Mouse (Mus musculus) MEL (cell line): ENCODE results near the gene Nr0b2. TPM values are rescaled to one million over a fixed set of nuclear protein-coding genes. Genes with fewer than 3 reads are reported as not detected.

Source experiments
- DNase-seq: peaks from one replicate; pipeline ENCODE4 v3.0.0; 2011; ENCODE audit warnings: low read depth, low spot score
- H3K27ac ChIP-seq: 2 replicates; pipeline ENCODE4 v1.5.1; 2012; ENCODE audit warnings: low read depth, mild to moderate bottlenecking, control low read depth, low read length, moderate library complexity; ENCODE audit not compliant: control insufficient read depth
- H3K27me3 ChIP-seq, 2 experiments: fragments of 150-350 bp in 1 of 2; sonication (generic) in 1 of 2; 2 replicates each; pipeline ENCODE4 v1.6.1; 2012; ENCODE audit warnings: low read length in 2 of 2, mild to moderate bottlenecking in 2 of 2, improper control_type of control experiment in 1 of 2, moderate library complexity in 1 of 2; ENCODE audit not compliant: insufficient read depth in 2 of 2, control insufficient read depth in 1 of 2
- H3K36me3 ChIP-seq, 2 experiments: 2 replicates each; pipeline ENCODE4 v1.6.1; 2012 to 2014; ENCODE audit warnings: low read length in 2 of 2, improper control_type of control experiment in 1 of 2, inconsistent platforms in 1 of 2, mild to moderate bottlenecking in 1 of 2; ENCODE audit not compliant: insufficient read depth in 2 of 2, control insufficient read depth in 1 of 2
- H3K4me1 ChIP-seq, 2 experiments: fragments of 150-350 bp in 1 of 2; sonication (generic) in 1 of 2; 2 replicates each; pipeline ENCODE4 v1.6.1; 2012; ENCODE audit warnings: low read length in 2 of 2, improper control_type of control experiment in 1 of 2, mild to moderate bottlenecking in 1 of 2; ENCODE audit not compliant: insufficient read depth in 2 of 2, control insufficient read depth in 1 of 2
- H3K4me3 ChIP-seq, 2 experiments: fragments of 150-350 bp in 1 of 2; sonication (generic) in 1 of 2; 2 replicates each; pipeline ENCODE4 v1.5.1; 2012; ENCODE audit warnings: low read depth in 2 of 2, low read length in 2 of 2, mild to moderate bottlenecking in 2 of 2, moderate library complexity in 2 of 2, control low read depth in 1 of 2, improper control_type of control experiment in 1 of 2; ENCODE audit not compliant: control insufficient read depth in 1 of 2, insufficient read depth in 1 of 2
- H3K79me2 ChIP-seq: 2 replicates; pipeline ENCODE4 v1.6.1; 2012; ENCODE audit warnings: mild to moderate bottlenecking, low read length, moderate library complexity; ENCODE audit not compliant: control insufficient read depth, poor library complexity, insufficient read depth
- H3K9ac ChIP-seq: 2 replicates; pipeline ENCODE4 v1.6.1; 2012; ENCODE audit warnings: low read depth, mild to moderate bottlenecking, control low read depth, low read length, moderate library complexity; ENCODE audit not compliant: control insufficient read depth, poor library complexity, severe bottlenecking
- H3K9me3 ChIP-seq: fragments of 150-350 bp; sonication (generic); replicated peaks from 2 replicates; pipeline ENCODE4 v1.6.1; 2012; ENCODE audit warnings: mild to moderate bottlenecking, low read length, improper control_type of control experiment, moderate library complexity; ENCODE audit not compliant: insufficient read depth
- CHD2 ChIP-seq: IDR thresholded peaks from 2 replicates; pipeline ENCODE4 v1.6.1; 2011; ENCODE audit warnings: low read length, improper control_type of control experiment
- EP300 ChIP-seq, 2 experiments: IDR thresholded peaks; 2 replicates each; pipeline ENCODE4 v1.6.1; 2011; ENCODE audit warnings: improper control_type of control experiment in 2 of 2, low read length in 2 of 2, low read depth in 1 of 2, mild to moderate bottlenecking in 1 of 2
- MAFK ChIP-seq: IDR thresholded peaks from 2 replicates; pipeline ENCODE4 v1.6.1; 2011; ENCODE audit warnings: low read depth, mild to moderate bottlenecking, low read length, improper control_type of control experiment, borderline replicate concordance
- MEF2A ChIP-seq: IDR thresholded peaks from 2 replicates; pipeline ENCODE4 v1.6.1; 2014; ENCODE audit warnings: low read depth, mild to moderate bottlenecking, inconsistent platforms, low read length, improper control_type of control experiment; ENCODE audit not compliant: poor library complexity, insufficient replicate concordance, severe bottlenecking; ENCODE audit errors: extremely low read depth
- MXI1 ChIP-seq: IDR thresholded peaks from 2 replicates; pipeline ENCODE4 v1.6.1; 2011; ENCODE audit warnings: mild to moderate bottlenecking, low read depth, low read length, improper control_type of control experiment
- MYB ChIP-seq: IDR thresholded peaks from 2 replicates; pipeline ENCODE4 v1.6.1; 2011; ENCODE audit warnings: mild to moderate bottlenecking, low read depth, low read length, improper control_type of control experiment
- POLR2AphosphoS2 ChIP-seq: IDR thresholded peaks from 2 replicates; pipeline ENCODE4 v1.6.1; 2011; ENCODE audit warnings: low read length, improper control_type of control experiment
- RAD21 ChIP-seq: IDR thresholded peaks from 2 replicates; pipeline ENCODE4 v1.6.1; 2011; ENCODE audit warnings: mild to moderate bottlenecking, low read depth, low read length, improper control_type of control experiment
- SMC3 ChIP-seq: IDR thresholded peaks from 2 replicates; pipeline ENCODE4 v1.6.1; 2011; ENCODE audit warnings: low read depth, low read length, improper control_type of control experiment
- TAL1 ChIP-seq: IDR thresholded peaks from 2 replicates; pipeline ENCODE4 v1.6.1; 2012; ENCODE audit warnings: mild to moderate bottlenecking, inconsistent platforms, low read length, moderate library complexity, mixed read lengths
- TBP ChIP-seq: IDR thresholded peaks from 2 replicates; pipeline ENCODE4 v1.8.0; 2011; ENCODE audit warnings: low read depth, low read length, improper control_type of control experiment
- USF1 ChIP-seq: IDR thresholded peaks from 2 replicates; pipeline ENCODE4 v1.6.1; 2014; ENCODE audit warnings: low read depth, mild to moderate bottlenecking, inconsistent platforms, low read length, improper control_type of control experiment, moderate library complexity
- ZKSCAN1 ChIP-seq: IDR thresholded peaks from 2 replicates; pipeline ENCODE4 v1.6.1; 2012; ENCODE audit warnings: low read depth, mild to moderate bottlenecking, inconsistent platforms, low read length, improper control_type of control experiment, moderate library complexity
- ZNF384 ChIP-seq: IDR thresholded peaks from 2 replicates; pipeline ENCODE4 v1.6.1; 2012; ENCODE audit warnings: low read depth, mild to moderate bottlenecking, inconsistent platforms, low read length, improper control_type of control experiment
- polyA plus RNA-seq, 2 experiments: library from polyadenylated mRNA; stranded (reverse) in 1 of 2; unstranded in 1 of 2; fragments of >175 nt in 1 of 2; fragments of >200 nt in 1 of 2; gene quantifications; 2 replicates each; pipeline versions ENCODE4 v1.2.1 to v1.2.4; 2012; ENCODE audit warnings: low replicate concordance in 2 of 2, low read depth in 1 of 2; ENCODE audit not compliant: insufficient read length in 2 of 2, insufficient read depth in 1 of 2, missing spikeins in 1 of 2
- total RNA-seq: library from RNA; depleted of rRNA; stranded (reverse); fragments of 300-350 nt; gene quantifications from 2 replicates; pipeline ENCODE4 v1.2.3, GENCODE M21; 2012

The Nr0b2 gene
- total and polyA plus RNA-seq, 3 experiments, result 0.10 TPM; not detected in 2

DNA sequence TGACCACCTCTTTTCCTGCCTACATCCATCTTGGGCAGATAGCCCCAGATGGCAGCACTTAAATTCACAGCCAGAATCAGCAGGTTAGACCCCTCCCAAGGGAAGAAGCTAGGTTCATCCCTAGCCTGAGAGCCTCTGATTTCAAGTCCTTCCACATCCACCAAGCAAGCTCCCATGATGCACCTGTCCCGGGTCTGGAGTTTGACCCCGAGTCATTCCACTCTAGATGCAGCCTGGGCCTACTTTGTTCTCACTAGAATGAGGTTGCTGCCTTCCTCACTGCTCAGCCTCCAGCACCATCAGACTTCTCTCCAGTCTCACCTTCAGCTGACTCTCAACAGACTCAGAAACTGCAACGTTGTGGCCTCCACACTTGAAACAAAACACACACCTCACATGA lies 17.1 kb upstream of the Nr0b2 start:
- TF ChIP-seq TBP, result no peak
- TF ChIP-seq RAD21, result no peak
- TF ChIP-seq MYB, result no peak
- peaks cover 10% of the 10 kb centered on the region for H3K79me2 ChIP-seq
- no peak overlapping the region for H3K9ac ChIP-seq
- H3K4me1 ChIP-seq, result no peaks in the 10 kb centered on the region
- H3K36me3 ChIP-seq, result peaks cover 0 to 8% of the 10 kb centered on the region in 2 experiments; a peak in 2 of 4 replicates
- no peaks in the 10 kb centered on the region for H3K27me3 ChIP-seq
- H3K9me3 ChIP-seq, result no peaks in the 10 kb centered on the region
- no peak overlapping the region for H3K4me3 ChIP-seq
- no peak overlapping the region for H3K27ac ChIP-seq
- no peak for DNase-seq

DNA sequence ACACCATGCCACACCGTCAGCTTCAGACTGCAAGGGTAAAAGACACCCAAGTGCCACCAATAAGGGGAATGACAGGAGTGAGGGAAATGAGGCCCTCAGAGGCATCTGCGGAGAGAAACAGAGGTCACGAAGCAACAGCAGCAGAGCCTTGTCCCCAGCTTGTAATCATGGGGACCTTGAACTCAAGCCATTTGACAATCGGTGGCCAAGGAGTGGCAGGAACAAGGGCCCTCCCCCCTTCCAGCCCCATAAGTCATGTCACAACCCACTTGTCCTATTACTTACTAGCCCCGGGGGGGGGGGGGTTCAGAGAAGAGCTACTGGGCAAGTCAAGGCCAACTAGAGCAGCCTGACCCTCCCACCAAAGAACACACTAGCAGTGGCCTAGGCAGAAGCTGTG lies 16.5 kb upstream of the Nr0b2 start:
- Histone ChIP-seq H3K4me1 (no peaks in the 10 kb centered on the region), H3K36me3 (peaks cover 0 to 8% of the 10 kb centered on the region in 2 experiments; a peak in 2 of 4 replicates), H3K79me2 (peaks cover 10% of the 10 kb centered on the region), H3K27me3 (no peaks in the 10 kb centered on the region), H3K27ac (no peak overlapping the region), H3K4me3 (no peak overlapping the region), H3K9ac (no peak overlapping the region), H3K9me3 (no peaks in the 10 kb centered on the region)
- TF ChIP-seq MEF2A (no peak), ZNF384 (no peak), POLR2AphosphoS2 (no peak), RAD21 (no peak), SMC3 (no peak), MXI1 (no peak), USF1 (no peak), EP300 (IDR thresholded peaks at IDR 0.05; ENCODE audit: low read depth in 1 of 2, low read length in 2 of 2) (no peak), TAL1 (no peak), MAFK (no peak), ZKSCAN1 (no peak), CHD2 (no peak)
- no peak for DNase-seq
